Mouse (Mus musculus) layer of hippocampus, adult 18-20 months (tissue): ENCODE measurements around the gene Pecr. TPM values are rescaled to one million over a fixed set of nuclear protein-coding genes. Genes with fewer than 3 reads are reported as not detected.
"Not testable (repeated sequence)": the region's sequence is repeated elsewhere in the genome, so short reads cannot be mapped to it uniquely, and the experiment has no call there.

Experiments used
- DNase-seq, 2 experiments: peaks; one replicate each; pipeline ENCODE4 v3.0.0; 2022; ENCODE audit warnings: low spot score in 2 of 2
- total RNA-seq, 2 experiments: library from RNA; stranded (reverse); gene quantifications; 2 replicates each; pipeline ENCODE4 v1.2.3; 2021

Pecr gene
- total RNA-seq, 2 experiments from 2014 or later, result 5.6 to 6.3 TPM

- DNase-seq, result peak in 1 of 2 experiments; percentile 48
These were observed 46.9 kb downstream of the Pecr start for GRCm38 (mm10) chr1:72237007-72237775.

GRCm38 (mm10) chr1:72236363-72237006 lies 47.6 kb downstream of the Pecr start:
- DNase-seq, result peak; percentile 70 to 82

- not testable (repeated sequence) for DNase-seq
These were observed 51.5 kb downstream of the Pecr start for GRCm38 (mm10) chr1:72232592-72232991.

GRCm38 (mm10) chr1:72228974-72229373 lies 55.1 kb downstream of the Pecr start:
- no peak for DNase-seq

- no peak for DNase-seq
These were observed 56.6 kb downstream of the Pecr start for GRCm38 (mm10) chr1:72227546-72227945.

GRCm38 (mm10) chr1:72226887-72227481 lies 57.1 kb downstream of the Pecr start:
- no peak for DNase-seq

GRCm38 (mm10) chr1:72226172-72226886 lies 57.8 kb downstream of the Pecr start:
- DNase-seq, result peak in 1 of 2 experiments; percentile 49

- peak; percentile 74 to 83 for DNase-seq
These were observed 58.4 kb downstream of the Pecr start for GRCm38 (mm10) chr1:72225720-72226171.

GRCm38 (mm10) chr1:72225054-72225718 lies 58.9 kb downstream of the Pecr start:
- DNase-seq, result no peak

- peak; percentile 37 to 63 for DNase-seq
These were observed 64.1 kb downstream of the Pecr start for GRCm38 (mm10) chr1:72220008-72220407.

GRCm38 (mm10) chr1:72219116-72219515 lies 65.0 kb downstream of the Pecr start:
- DNase-seq, result no peak

GRCm38 (mm10) chr1:72218626-72219025 lies 65.5 kb downstream of the Pecr start:
- no peak for DNase-seq

GRCm38 (mm10) chr1:72216761-72217160 lies 67.4 kb downstream of the Pecr start:
- DNase-seq, result no peak

- no peak for DNase-seq
These were observed 68.9 kb downstream of the Pecr start for GRCm38 (mm10) chr1:72215174-72215573.

GRCm38 (mm10) chr1:72214470-72214961 lies 69.6 kb downstream of the Pecr start:
- DNase-seq, result peak in 1 of 2 experiments; percentile 42

- no peak for DNase-seq
These were observed 70.2 kb downstream of the Pecr start for GRCm38 (mm10) chr1:72213954-72214353.

GRCm38 (mm10) chr1:72211701-72212699 lies 72.1 kb downstream of the Pecr start, which contains the start of gene Mreg:
Gene Mreg (minus strand): TSS chr1:72212307.
- peak; percentile 32 to 67 for DNase-seq

GRCm38 (mm10) chr1:72210803-72211679 lies 73.1 kb downstream of the Pecr start:
- no peak for DNase-seq
